Mouse (Mus musculus): ENCODE measurements around the gene Jak2. TPM values are rescaled to one million over a fixed set of nuclear protein-coding genes. Genes with fewer than 3 reads are reported as not detected.

Jak2 gene
- polyA plus RNA-seq, 1 experiment from 2014 or later = 8.1 TPM

GRCm38 (mm10) chr19:29263492-29263891 is 11.9 kb downstream of the Jak2 start:
- H3K27ac ChIP-seq = no peak overlapping the region
- DNase-seq (ENCODE audit: low spot score) = no peak
- H3K27me3 ChIP-seq (ENCODE audit: insufficient read depth, poor library complexity, severe bottlenecking) = no peaks in the 10 kb centered on the region
- 70% methylated on average over 1 of the region's 1 CpGs for WGBS
- no peaks in the 10 kb centered on the region for H3K9me3 ChIP-seq
- no peak overlapping the region for H3K4me3 ChIP-seq
- peaks cover 4% of the 10 kb centered on the region; the same call in 1 of the 2 replicates for H3K4me1 ChIP-seq
- H3K36me3 ChIP-seq = peaks cover 14% of the 10 kb centered on the region

GRCm38 (mm10) chr19:29265538-29265937 is 13.9 kb downstream of the Jak2 start:
- Histone ChIP-seq H3K27ac (no peak overlapping the region), H3K4me3 (no peak overlapping the region), H3K27me3 (ENCODE audit: insufficient read depth, poor library complexity, severe bottlenecking) (no peaks in the 10 kb centered on the region), H3K9me3 (no peaks in the 10 kb centered on the region), H3K4me1 (peaks cover 9% of the 10 kb centered on the region; the same call in 1 of the 2 replicates), H3K36me3 (peaks cover 14% of the 10 kb centered on the region)
- 74% methylated on average over 5 of the region's 5 CpGs for WGBS
- DNase-seq (ENCODE audit: low spot score) = no peak

- no peak overlapping the region for H3K27ac ChIP-seq
- WGBS = 82% methylated on average over 4 of the region's 4 CpGs
- H3K4me1 ChIP-seq = peaks cover 14% of the 10 kb centered on the region; the same call in 1 of the 2 replicates
- H3K27me3 ChIP-seq (ENCODE audit: insufficient read depth, poor library complexity, severe bottlenecking) = no peaks in the 10 kb centered on the region
- H3K36me3 ChIP-seq = peaks cover 18% of the 10 kb centered on the region
- H3K4me3 ChIP-seq = no peak overlapping the region
- H3K9me3 ChIP-seq = no peaks in the 10 kb centered on the region
- no peak for DNase-seq (ENCODE audit: low spot score)
Measured at GRCm38 (mm10) chr19:29267075-29267868, 15.6 kb downstream of the Jak2 start.

GRCm38 (mm10) chr19:29268788-29269321 is 17.2 kb downstream of the Jak2 start:
- Histone ChIP-seq H3K9me3 (no peaks in the 10 kb centered on the region), H3K27me3 (ENCODE audit: insufficient read depth, poor library complexity, severe bottlenecking) (no peaks in the 10 kb centered on the region), H3K4me1 (peaks cover 14% of the 10 kb centered on the region; the same call in 1 of the 2 replicates), H3K36me3 (peaks cover 7% of the 10 kb centered on the region; the same call in 1 of the 2 replicates), H3K4me3 (no peak overlapping the region), H3K27ac (no peak overlapping the region)
- no peak for DNase-seq (ENCODE audit: low spot score)
- WGBS = 89% methylated on average over 4 of the region's 4 CpGs

- no peak for DNase-seq (ENCODE audit: low spot score)
- Histone ChIP-seq H3K27ac (no peak overlapping the region), H3K36me3 (0 out of 2 replicates have a peak, but pooled peaks cover 4% of the 10 kb centered on the region), H3K4me1 (peaks cover 11% of the 10 kb centered on the region; the same call in 1 of the 2 replicates), H3K27me3 (ENCODE audit: insufficient read depth, poor library complexity, severe bottlenecking) (no peaks in the 10 kb centered on the region), H3K4me3 (no peak overlapping the region), H3K9me3 (no peaks in the 10 kb centered on the region)
- WGBS = 48% methylated on average over 6 of the region's 6 CpGs
Measured at GRCm38 (mm10) chr19:29270226-29270625, 18.6 kb downstream of the Jak2 start.

GRCm38 (mm10) chr19:29271147-29271578 is 19.5 kb downstream of the Jak2 start:
- no peak overlapping the region; the same call in 1 of the 2 replicates for H3K4me3 ChIP-seq
- H3K27me3 ChIP-seq (ENCODE audit: insufficient read depth, poor library complexity, severe bottlenecking) = no peaks in the 10 kb centered on the region
- 0 out of 2 replicates have a peak, but pooled peaks cover 4% of the 10 kb centered on the region for H3K36me3 ChIP-seq
- peaks cover 10% of the 10 kb centered on the region; the same call in 1 of the 2 replicates for H3K4me1 ChIP-seq
- no peak overlapping the region for H3K27ac ChIP-seq
- WGBS = 56% methylated on average over 12 of the region's 12 CpGs
- no peak for DNase-seq (ENCODE audit: low spot score)
- H3K9me3 ChIP-seq = no peaks in the 10 kb centered on the region

- DNase-seq (ENCODE audit: low spot score) = no peak
- whole genome bisulfite sequencing = 90% methylated on average over 3 of the region's 3 CpGs
- H3K27me3 ChIP-seq (ENCODE audit: insufficient read depth, poor library complexity, severe bottlenecking) = no peaks in the 10 kb centered on the region
- H3K36me3 ChIP-seq = peaks cover 11% of the 10 kb centered on the region
- no peaks in the 10 kb centered on the region for H3K9me3 ChIP-seq
- no peak overlapping the region for H3K27ac ChIP-seq
- H3K4me1 ChIP-seq = peaks cover 10% of the 10 kb centered on the region; the same call in 1 of the 2 replicates
- H3K4me3 ChIP-seq = no peak overlapping the region
Measured at GRCm38 (mm10) chr19:29272011-29272809, 20.6 kb downstream of the Jak2 start.

GRCm38 (mm10) chr19:29276414-29276813 is 24.8 kb downstream of the Jak2 start:
- no peak for DNase-seq (ENCODE audit: low spot score)
- WGBS = 95% methylated on average over 4 of the region's 4 CpGs
- Histone ChIP-seq H3K4me3 (no peak overlapping the region), H3K4me1 (no peaks in the 10 kb centered on the region; the same call in 1 of the 2 replicates), H3K27me3 (ENCODE audit: insufficient read depth, poor library complexity, severe bottlenecking) (no peaks in the 10 kb centered on the region), H3K9me3 (no peaks in the 10 kb centered on the region), H3K27ac (no peak overlapping the region), H3K36me3 (peaks cover 14% of the 10 kb centered on the region)

GRCm38 (mm10) chr19:29278944-29279587 is 27.4 kb downstream of the Jak2 start:
- WGBS = 87% methylated on average over 6 of the region's 6 CpGs
- Histone ChIP-seq H3K27ac (no peak overlapping the region), H3K9me3 (no peaks in the 10 kb centered on the region), H3K27me3 (ENCODE audit: insufficient read depth, poor library complexity, severe bottlenecking) (no peaks in the 10 kb centered on the region), H3K36me3 (peaks cover 18% of the 10 kb centered on the region), H3K4me3 (no peak overlapping the region), H3K4me1 (no peaks in the 10 kb centered on the region)
- DNase-seq (ENCODE audit: low spot score) = no peak

- Histone ChIP-seq H3K9me3 (no peaks in the 10 kb centered on the region), H3K4me3 (no peak overlapping the region), H3K4me1 (peaks cover 3% of the 10 kb centered on the region; the same call in 1 of the 2 replicates), H3K27ac (no peak overlapping the region), H3K36me3 (peaks cover 28% of the 10 kb centered on the region), H3K27me3 (ENCODE audit: insufficient read depth, poor library complexity, severe bottlenecking) (no peaks in the 10 kb centered on the region)
- DNase-seq (ENCODE audit: low spot score) = no peak
- 36% methylated on average over 7 of the region's 7 CpGs for WGBS
Measured at GRCm38 (mm10) chr19:29285451-29285869, 33.8 kb downstream of the Jak2 start.

- Histone ChIP-seq H3K27ac (no peak overlapping the region), H3K4me1 (peaks cover 9% of the 10 kb centered on the region; the same call in 1 of the 2 replicates), H3K9me3 (no peaks in the 10 kb centered on the region), H3K36me3 (peaks cover 40% of the 10 kb centered on the region), H3K27me3 (ENCODE audit: insufficient read depth, poor library complexity, severe bottlenecking) (no peaks in the 10 kb centered on the region), H3K4me3 (no peak overlapping the region)
- 74% methylated on average over 8 of the region's 8 CpGs for WGBS
- DNase-seq (ENCODE audit: low spot score) = no peak
Measured at GRCm38 (mm10) chr19:29287863-29288262, 36.2 kb downstream of the Jak2 start.

GRCm38 (mm10) chr19:29291532-29291931 is 39.9 kb downstream of the Jak2 start:
- no peak overlapping the region for H3K27ac ChIP-seq
- H3K4me3 ChIP-seq = no peak overlapping the region
- peaks cover 32% of the 10 kb centered on the region for H3K36me3 ChIP-seq
- H3K4me1 ChIP-seq = peaks cover 6% of the 10 kb centered on the region; the same call in 1 of the 2 replicates
- DNase-seq (ENCODE audit: low spot score) = no peak
- H3K9me3 ChIP-seq = no peaks in the 10 kb centered on the region
- H3K27me3 ChIP-seq (ENCODE audit: insufficient read depth, poor library complexity, severe bottlenecking) = no peaks in the 10 kb centered on the region
- whole genome bisulfite sequencing = 85% methylated on average over 14 of the region's 14 CpGs

Measured in heart, embryonic 10.5 days (tissue).